Mouse (Mus musculus) CH12.LX (cell line): ENCODE measurements around the gene Cry1.
A peak's percentile ranks its signal among the peaks of the same experiment; 100 is the strongest.

Experiments
- CTCF ChIP-seq, 2 experiments: IDR thresholded peaks in 1 of 2; conservative IDR thresholded peaks in 1 of 2; 2 replicates each; pipeline ENCODE4 v1.5.1; 2011 to 2012; ENCODE audit warnings: low read depth in 2 of 2, low read length in 2 of 2, improper control_type of control experiment in 1 of 2, inconsistent platforms in 1 of 2, mild to moderate bottlenecking in 1 of 2, moderate library complexity in 1 of 2
- ELF1 ChIP-seq: IDR thresholded peaks from 2 replicates; pipeline ENCODE4 v1.6.1; 2014; ENCODE audit warnings: low read depth, mild to moderate bottlenecking, inconsistent platforms, low read length, improper control_type of control experiment
- EP300 ChIP-seq: IDR thresholded peaks from 2 replicates; pipeline ENCODE4 v1.6.1; 2011; ENCODE audit warnings: low read length, improper control_type of control experiment
- KAT2A ChIP-seq: IDR thresholded peaks from 2 replicates; pipeline ENCODE4 v1.6.1; 2012; ENCODE audit warnings: low read length, improper control_type of control experiment, inconsistent platforms; ENCODE audit not compliant: insufficient replicate concordance
- MAFK ChIP-seq: IDR thresholded peaks from 2 replicates; pipeline ENCODE4 v1.6.1; 2011; ENCODE audit warnings: low read length, improper control_type of control experiment; ENCODE audit not compliant: insufficient replicate concordance
- POLR2A ChIP-seq: IDR thresholded peaks from 2 replicates; pipeline ENCODE4 v1.6.1; 2011; ENCODE audit warnings: low read depth, mild to moderate bottlenecking, improper control_type of control experiment, low read length
- POLR2AphosphoS2 ChIP-seq: IDR thresholded peaks from 2 replicates; pipeline ENCODE4 v1.6.1; 2011; ENCODE audit warnings: low read depth, low read length, improper control_type of control experiment
- RCOR1 ChIP-seq: conservative IDR thresholded peaks from 2 replicates; pipeline ENCODE4 v1.6.1; 2012; ENCODE audit warnings: low read depth, mild to moderate bottlenecking, inconsistent platforms, low read length, improper control_type of control experiment
- SIN3A ChIP-seq: IDR thresholded peaks from 2 replicates; pipeline ENCODE4 v1.6.1; 2012; ENCODE audit warnings: low read length, improper control_type of control experiment, inconsistent platforms
- TCF12 ChIP-seq: IDR thresholded peaks from 2 replicates; pipeline ENCODE4 v1.6.1; 2014; ENCODE audit warnings: low read depth, mild to moderate bottlenecking, inconsistent platforms, low read length, improper control_type of control experiment
- UBTF ChIP-seq: IDR thresholded peaks from 2 replicates; pipeline ENCODE4 v1.6.1; 2012; ENCODE audit warnings: low read depth, mild to moderate bottlenecking, inconsistent platforms, low read length, improper control_type of control experiment, moderate library complexity
- USF1 ChIP-seq: IDR thresholded peaks from 2 replicates; pipeline ENCODE4 v1.6.1; 2014; ENCODE audit warnings: low read depth, mild to moderate bottlenecking, inconsistent platforms, low read length, improper control_type of control experiment
- ZNF384 ChIP-seq: IDR thresholded peaks from 2 replicates; pipeline ENCODE4 v1.6.1; 2012; ENCODE audit warnings: low read depth, low read length, improper control_type of control experiment, inconsistent platforms

- TF ChIP-seq CTCF (conservative IDR thresholded peaks at IDR 0.05 in 1 of 2, IDR thresholded peaks at IDR 0.05 in 1 of 2; ENCODE audit: low read depth in 2 of 2, low read length in 2 of 2) (no peak), USF1 (peak; percentile 93), UBTF (no peak), EP300 (no peak), POLR2A (peak; percentile 88), RCOR1 (no peak), POLR2AphosphoS2 (peak; percentile 52; the same call in 1 of the 2 replicates), ZNF384 (no peak), SIN3A (peak; percentile 85), TCF12 (peak; percentile 61), ELF1 (peak; percentile 69), KAT2A (0 out of 2 replicates have a peak, but pooled peaks have one; percentile 11), MAFK (no peak)
Measured at GRCm38 (mm10) chr10:85184964-85185608, at the start of gene Cry1.
